Mouse (Mus musculus) CD4-positive helper T cell, adult 2 months (primary cell): ENCODE data around the gene Mettl5.
"Not testable (repeated sequence)": the region's sequence is repeated elsewhere in the genome, so short reads cannot be mapped to it uniquely, and the experiment has no call there.

ENCODE experiments used
- DNase-seq: peaks from one replicate; pipeline ENCODE4 v3.0.0-alpha.2; 2012; ENCODE audit warnings: low read depth, missing footprints, low spot score

Gene Mettl5

GRCm38 (mm10) chr2:69885451-69886305, at the start of gene Mettl5:
Gene Mettl5 (minus strand): TSS chr2:69885615.
- DNase-seq = peak; percentile 92

- DNase-seq = no peak
These were observed 39.5 kb upstream of the Mettl5 start for GRCm38 (mm10) chr2:69924943-69925342.

- peak; percentile 6 for DNase-seq
These were observed 31.9 kb upstream of the Mettl5 start for GRCm38 (mm10) chr2:69917301-69917700.

GRCm38 (mm10) chr2:69912801-69913200, 27.4 kb upstream of the Mettl5 start:
- DNase-seq = no peak

GRCm38 (mm10) chr2:69907394-69907793, 22.0 kb upstream of the Mettl5 start:
- not testable (repeated sequence) for DNase-seq

- DNase-seq = no peak
These were observed 18.1 kb upstream of the Mettl5 start for GRCm38 (mm10) chr2:69903541-69903940.

- peak; percentile 70 for DNase-seq
These were observed 12.5 kb upstream of the Mettl5 start for GRCm38 (mm10) chr2:69897618-69898575.

GRCm38 (mm10) chr2:69897039-69897617, 11.7 kb upstream of the Mettl5 start, which contains the start of gene Ubr3:
Gene Ubr3 (plus strand): TSS chr2:69897246.
- peak; percentile 96 for DNase-seq

- DNase-seq = no peak
These were observed 10.8 kb upstream of the Mettl5 start for GRCm38 (mm10) chr2:69896224-69896581.

- DNase-seq = peak; percentile 32
These were observed 10.2 kb upstream of the Mettl5 start for GRCm38 (mm10) chr2:69895502-69896223.

- no peak for DNase-seq
These were observed 8.5 kb upstream of the Mettl5 start for GRCm38 (mm10) chr2:69893891-69894290.

GRCm38 (mm10) chr2:69893145-69893544, 7.7 kb upstream of the Mettl5 start:
- DNase-seq = no peak

- DNase-seq = no peak
These were observed 5.4 kb upstream of the Mettl5 start for GRCm38 (mm10) chr2:69890843-69891242.

- DNase-seq = no peak
These were observed 3.5 kb upstream of the Mettl5 start for GRCm38 (mm10) chr2:69888957-69889356.

GRCm38 (mm10) chr2:69885050-69885449, 365 bp downstream of the Mettl5 start:
- DNase-seq = no peak

GRCm38 (mm10) chr2:69884581-69884980, 834 bp downstream of the Mettl5 start:
- DNase-seq = peak; percentile 1

- peak; percentile 2 for DNase-seq
These were observed 1.4 kb downstream of the Mettl5 start for GRCm38 (mm10) chr2:69883990-69884391.

- peak; percentile 33 for DNase-seq
These were observed 23.2 kb downstream of the Mettl5 start for GRCm38 (mm10) chr2:69862117-69862657.

GRCm38 (mm10) chr2:69861485-69862091, 23.8 kb downstream of the Mettl5 start, which contains the start of gene Ssb:
Gene Ssb (plus strand): TSS chr2:69861562.
- peak; percentile 95 for DNase-seq

GRCm38 (mm10) chr2:69860972-69861452, 24.4 kb downstream of the Mettl5 start:
- DNase-seq = peak; percentile 72
